Mouse (Mus musculus) myocyte (in vitro differentiated cells): ENCODE results near the gene Tfb1m. TPM values are rescaled to one million over a fixed set of nuclear protein-coding genes. Genes with fewer than 3 reads are reported as not detected.

Source experiments
- H3K27me3 ChIP-seq: one replicate; pipeline ENCODE4 v1.6.1; 2011; ENCODE audit not compliant: control insufficient read depth, insufficient read depth, insufficient read length
- H3K36me3 ChIP-seq: one replicate; pipeline ENCODE4 v1.6.1; 2011; ENCODE audit not compliant: control insufficient read depth, insufficient read depth
- H3K4me2 ChIP-seq: one replicate; pipeline ENCODE4 v1.6.1; 2011; ENCODE audit warnings: low read depth, control low read depth
- H3K4me3 ChIP-seq: one replicate; pipeline ENCODE4 v1.5.1; 2011; ENCODE audit warnings: mild to moderate bottlenecking, control low read depth, moderate library complexity
- H3K79me2 ChIP-seq: one replicate; pipeline ENCODE4 v1.6.1; 2011; ENCODE audit not compliant: control insufficient read depth, insufficient read depth
- H3ac ChIP-seq: one replicate; pipeline ENCODE4 v1.6.1; 2011; ENCODE audit not compliant: control insufficient read depth, insufficient read length
- CEBPB ChIP-seq: IDR thresholded peaks from 2 replicates; pipeline ENCODE4 v1.6.1; 2011; ENCODE audit warnings: mild to moderate bottlenecking, moderate library complexity; ENCODE audit not compliant: poor library complexity, insufficient read depth, severe bottlenecking
- E2F4 ChIP-seq: IDR thresholded peaks from one replicate; pipeline ENCODE4 v1.6.1; 2011; ENCODE audit warnings: mild to moderate bottlenecking, control low read depth, moderate library complexity; ENCODE audit not compliant: insufficient read depth
- MAX ChIP-seq: IDR thresholded peaks from one replicate; pipeline ENCODE4 v1.6.1; 2011; ENCODE audit warnings: low read depth, mild to moderate bottlenecking, control low read depth
- MYOD1 ChIP-seq, 3 experiments: IDR thresholded peaks; one replicate each; pipeline ENCODE4 v1.6.1; 2011; ENCODE audit warnings: control low read depth in 2 of 3, low read depth in 2 of 3, mild to moderate bottlenecking in 2 of 3, moderate library complexity in 1 of 3; ENCODE audit not compliant: insufficient read length in 2 of 3, control insufficient read depth in 1 of 3
- MYOG ChIP-seq, 3 experiments: IDR thresholded peaks; one replicate each; pipeline ENCODE4 v1.6.1; 2011; ENCODE audit warnings: control low read depth in 2 of 3, low read depth in 2 of 3, mild to moderate bottlenecking in 2 of 3; ENCODE audit not compliant: insufficient read length in 2 of 3, control insufficient read depth in 1 of 3, insufficient read depth in 1 of 3
- POLR2A ChIP-seq: IDR thresholded peaks from one replicate; pipeline ENCODE4 v1.6.1; 2011; ENCODE audit warnings: low read depth, mild to moderate bottlenecking, control low read depth, moderate library complexity; ENCODE audit not compliant: insufficient read length
- POLR2AphosphoS2 ChIP-seq: IDR thresholded peaks from one replicate; pipeline ENCODE4 v1.6.1; 2011; ENCODE audit warnings: low read depth, control low read depth; ENCODE audit not compliant: insufficient read length
- REST ChIP-seq: IDR thresholded peaks from one replicate; pipeline ENCODE4 v1.6.1; 2011; ENCODE audit warnings: mild to moderate bottlenecking, control low read depth, moderate library complexity; ENCODE audit not compliant: insufficient read depth, insufficient read length
- SRF ChIP-seq: IDR thresholded peaks from one replicate; pipeline ENCODE4 v1.6.1; 2011; ENCODE audit warnings: low read depth; ENCODE audit not compliant: control insufficient read depth, insufficient read length
- TCF12 ChIP-seq: IDR thresholded peaks from one replicate; pipeline ENCODE4 v1.6.1; 2011; ENCODE audit warnings: mild to moderate bottlenecking, control low read depth; ENCODE audit not compliant: poor library complexity, insufficient read depth, severe bottlenecking
- TCF3 ChIP-seq: IDR thresholded peaks from one replicate; pipeline ENCODE4 v1.6.1; 2011; ENCODE audit warnings: low read depth, control low read depth; ENCODE audit not compliant: insufficient read length
- USF1 ChIP-seq: IDR thresholded peaks from one replicate; pipeline ENCODE4 v1.6.1; 2011; ENCODE audit warnings: low read depth, mild to moderate bottlenecking, control low read depth, moderate library complexity
- polyA plus RNA-seq: library from polyadenylated mRNA; unstranded; fragments of >200 nt; fragmentation: generic; extraction: Trizol; gene quantifications from one replicate; pipeline ENCODE4 v1.2.1, GENCODE M21; 2012; ENCODE audit warnings: missing spikeins

Tfb1m gene
- polyA plus RNA-seq, 1 experiment: 9.3 TPM

DNA sequence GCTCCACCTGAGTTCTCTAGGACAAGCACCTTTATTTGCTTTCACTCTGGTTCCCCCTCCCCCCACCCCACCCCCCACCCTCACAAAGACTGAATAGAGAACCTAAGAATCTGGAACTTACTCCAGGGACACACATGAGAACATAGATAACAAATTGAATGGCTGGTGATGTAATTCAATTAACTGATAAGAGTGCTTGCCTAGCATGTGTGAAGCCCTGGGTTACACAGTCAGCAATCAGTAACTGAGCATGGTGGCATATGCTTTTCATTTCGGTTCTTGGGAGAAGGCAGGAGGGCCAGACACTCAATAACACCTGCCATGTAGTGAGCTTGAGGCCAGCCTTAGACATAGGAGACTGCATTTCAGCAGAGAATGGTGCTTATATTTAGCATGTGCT, 1.3 kb downstream of the Tfb1m start:
- Histone ChIP-seq H3K36me3 (no peaks in the 10 kb centered on the region), H3ac (no peak overlapping the region), H3K4me2 (peak overlapping the region; percentile 81), H3K27me3 (no peaks in the 10 kb centered on the region), H3K79me2 (no peaks in the 10 kb centered on the region), H3K4me3 (peak overlapping the region; percentile 73)
- TF ChIP-seq E2F4: no peak
- TF ChIP-seq POLR2A: no peak
- TF ChIP-seq TCF3: no peak
- TF ChIP-seq TCF12: no peak

DNA sequence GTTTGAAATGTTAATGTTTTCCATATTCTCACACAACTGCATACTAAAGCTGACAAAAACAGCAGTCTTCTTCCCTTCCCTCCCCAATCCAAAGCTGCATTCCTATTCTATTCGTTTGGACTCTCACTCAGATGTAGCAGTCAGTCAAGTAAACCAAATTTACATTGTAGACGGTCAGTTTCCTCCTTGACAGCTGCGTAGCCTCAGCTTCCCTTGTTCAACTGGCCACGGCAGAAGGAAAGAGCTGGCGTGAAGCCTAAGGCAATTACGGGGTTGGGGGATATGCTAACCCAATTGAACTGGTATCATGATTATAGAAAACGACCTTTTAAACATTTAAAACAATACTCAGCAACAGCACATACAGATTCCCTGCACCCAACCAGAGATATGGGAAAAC, 9.9 kb downstream of the Tfb1m start:
- Histone ChIP-seq H3K4me2 (no peak overlapping the region), H3K36me3 (peaks cover under 1% of the 10 kb centered on the region), H3K79me2 (no peaks in the 10 kb centered on the region), H3ac (no peak overlapping the region), H3K4me3 (no peak overlapping the region), H3K27me3 (no peaks in the 10 kb centered on the region)
- TF ChIP-seq USF1 (no peak), TCF3 (no peak), CEBPB (no peak), MYOD1 (IDR thresholded peaks at IDR 0.05; ENCODE audit: control insufficient read depth in 1 of 3, insufficient read length in 2 of 3, low read depth in 2 of 3) (no peak), E2F4 (no peak), MAX (no peak), POLR2AphosphoS2 (no peak)

DNA sequence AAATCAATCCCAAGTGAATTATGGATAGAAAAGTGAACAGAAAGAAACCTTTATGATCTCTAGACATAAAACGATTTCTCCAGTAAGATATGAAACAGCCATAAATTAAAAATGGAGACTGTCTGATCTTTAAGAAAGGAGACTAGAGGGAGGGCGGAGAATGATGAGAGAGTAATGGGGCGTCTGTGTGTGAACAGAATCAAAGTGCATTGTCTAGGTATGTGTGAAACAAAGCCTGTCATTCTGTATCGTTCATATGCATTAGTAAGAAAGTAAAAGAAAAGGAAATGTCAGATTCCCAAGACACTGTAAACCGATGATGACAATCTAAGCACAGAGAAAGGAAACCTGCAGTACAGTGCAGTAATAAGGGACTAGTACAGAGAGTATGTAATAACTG, 16.5 kb downstream of the Tfb1m start:
- no peak overlapping the region for H3ac ChIP-seq
- H3K27me3 ChIP-seq: no peaks in the 10 kb centered on the region
- H3K36me3 ChIP-seq: peaks cover 12% of the 10 kb centered on the region
- TF ChIP-seq SRF (no peak), POLR2A (no peak), REST (no peak), MYOG (IDR thresholded peaks at IDR 0.05; ENCODE audit: control insufficient read depth in 1 of 3, insufficient read depth in 1 of 3, insufficient read length in 2 of 3, low read depth in 2 of 3) (no peak), MYOD1 (IDR thresholded peaks at IDR 0.05; ENCODE audit: control insufficient read depth in 1 of 3, insufficient read length in 2 of 3, low read depth in 2 of 3) (no peak), MAX (no peak), E2F4 (no peak), POLR2AphosphoS2 (no peak), USF1 (no peak), TCF3 (no peak), TCF12 (no peak), CEBPB (no peak)
- no peak overlapping the region for H3K4me2 ChIP-seq
- H3K4me3 ChIP-seq: no peak overlapping the region
- no peaks in the 10 kb centered on the region for H3K79me2 ChIP-seq

DNA sequence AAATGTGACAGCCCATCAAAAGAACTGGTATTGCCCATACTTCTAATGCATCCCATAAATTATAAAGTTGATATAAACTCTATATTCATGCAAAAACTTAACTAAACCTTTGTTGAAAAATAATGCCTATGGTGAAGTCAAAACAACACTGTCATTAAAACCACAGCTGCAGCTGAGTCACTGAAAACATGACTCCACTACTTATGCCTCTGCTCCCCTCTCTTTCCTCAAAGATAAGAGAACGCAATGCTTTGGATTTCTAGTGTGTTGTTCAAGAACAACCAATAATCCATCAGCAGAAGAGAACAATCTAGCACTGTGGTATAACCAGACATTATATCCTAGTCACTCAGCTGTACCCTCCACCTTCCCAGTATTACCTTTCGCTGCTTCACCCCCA, 17.3 kb downstream of the Tfb1m start:
- TF ChIP-seq MYOD1 (IDR thresholded peaks at IDR 0.05; ENCODE audit: control insufficient read depth in 1 of 3, insufficient read length in 2 of 3, low read depth in 2 of 3) (no peak), USF1 (no peak), CEBPB (no peak), MYOG (IDR thresholded peaks at IDR 0.05; ENCODE audit: control insufficient read depth in 1 of 3, insufficient read depth in 1 of 3, insufficient read length in 2 of 3, low read depth in 2 of 3) (no peak), SRF (no peak), MAX (no peak), POLR2A (no peak), POLR2AphosphoS2 (no peak), E2F4 (no peak), TCF3 (no peak), REST (no peak), TCF12 (no peak)
- Histone ChIP-seq H3K4me3 (no peak overlapping the region), H3K4me2 (no peak overlapping the region), H3ac (no peak overlapping the region), H3K79me2 (no peaks in the 10 kb centered on the region), H3K27me3 (no peaks in the 10 kb centered on the region), H3K36me3 (peaks cover 12% of the 10 kb centered on the region)

DNA sequence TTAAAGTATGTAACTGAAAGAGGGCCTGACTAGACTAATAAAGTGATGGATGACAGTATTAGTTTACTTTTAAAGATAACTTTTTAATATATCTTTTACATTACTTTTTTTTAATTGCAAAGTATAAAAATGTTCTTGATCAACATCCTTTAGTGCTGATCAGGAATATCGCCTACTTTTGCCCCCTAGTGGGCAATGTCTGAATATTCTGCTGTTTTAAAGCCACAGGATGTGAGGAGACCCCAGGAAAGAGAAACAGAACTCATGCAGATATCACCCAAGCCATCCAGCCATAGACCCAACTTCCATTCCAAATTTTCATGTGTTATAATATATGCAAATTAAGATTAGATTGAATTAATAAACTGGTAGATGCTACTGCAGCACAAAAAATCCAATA, 24.2 kb downstream of the Tfb1m start:
- H3K36me3 ChIP-seq: no peaks in the 10 kb centered on the region
- H3K79me2 ChIP-seq: no peaks in the 10 kb centered on the region

More for the DNA sequence above, 24.2 kb downstream of the Tfb1m start:
- no peak overlapping the region for H3K4me2 ChIP-seq
- H3K27me3 ChIP-seq: no peaks in the 10 kb centered on the region
- H3ac ChIP-seq: no peak overlapping the region
- no peak for TF ChIP-seq MYOG (IDR thresholded peaks at IDR 0.05; ENCODE audit: control insufficient read depth in 1 of 3, insufficient read depth in 1 of 3, insufficient read length in 2 of 3, low read depth in 2 of 3)
- no peak for TF ChIP-seq SRF
- TF ChIP-seq TCF3: no peak
- no peak for TF ChIP-seq CEBPB
- TF ChIP-seq USF1: no peak
- TF ChIP-seq E2F4: no peak
- TF ChIP-seq MYOD1 (IDR thresholded peaks at IDR 0.05; ENCODE audit: control insufficient read depth in 1 of 3, insufficient read length in 2 of 3, low read depth in 2 of 3): no peak
- TF ChIP-seq REST: no peak
- no peak for TF ChIP-seq POLR2AphosphoS2
- TF ChIP-seq POLR2A: no peak
- TF ChIP-seq TCF12: no peak
- no peak for TF ChIP-seq MAX
- no peak overlapping the region for H3K4me3 ChIP-seq
